Mouse (Mus musculus): ENCODE data around the gene Mmel1. TPM values are rescaled to one million over a fixed set of nuclear protein-coding genes. Genes with fewer than 3 reads are reported as not detected.

Mmel1 gene
- 0.13 and 0.37 TPM in 2 replicates for polyA plus RNA-seq (2014; fragmentation: Nextera tagmentation; extraction: Ambion mirVana)

GRCm38 (mm10) chr4:154869440-154869839 is at the start of gene Mmel1:
Mmel1 (plus strand) TSS chr4:154869585.
- Histone ChIP-seq H3K27me3 (replicated peaks; ENCODE audit: control insufficient read depth, insufficient read depth, low read length) (peaks cover 2% of the 10 kb centered on the region; the same call in 1 of the 2 replicates), H3K36me3 (ENCODE audit: control insufficient read depth, insufficient read depth, low read length) (no peaks in the 10 kb centered on the region), H3K27ac (ENCODE audit: low read depth, low read length) (no peak within 1 kb of the TSS), H3K9ac (ENCODE audit: low read length) (no peak within 1 kb of the TSS), H3K4me2 (ENCODE audit: low read length) (no peak within 1 kb of the TSS), H3K9me3 (replicated peaks; ENCODE audit: control insufficient read depth, low read length) (no peaks in the 10 kb centered on the region), H3K4me1 (ENCODE audit: control insufficient read depth, insufficient read depth, low read length) (0 out of 2 replicates have a peak, but pooled peaks cover 3% of the 10 kb centered on the region), H3K4me3 (ENCODE audit: low read depth, low read length) (no peak within 1 kb of the TSS)
- WGBS = 88% methylated on average over 7 of the region's 7 CpGs
- ATAC-seq (no peak), DNase-seq (ENCODE audit: low spot score) (no peak)

- 33% methylated on average over 6 of the region's 6 CpGs for WGBS
- Histone ChIP-seq H3K4me3 (ENCODE audit: low read depth, low read length) (no peak overlapping the region), H3K27me3 (replicated peaks; ENCODE audit: control insufficient read depth, insufficient read depth, low read length) (peaks cover 9% of the 10 kb centered on the region; the same call in 1 of the 2 replicates), H3K36me3 (ENCODE audit: control insufficient read depth, insufficient read depth, low read length) (no peaks in the 10 kb centered on the region), H3K27ac (ENCODE audit: low read depth, low read length) (no peak overlapping the region), H3K9ac (ENCODE audit: low read length) (no peak overlapping the region), H3K9me3 (replicated peaks; ENCODE audit: control insufficient read depth, low read length) (no peaks in the 10 kb centered on the region), H3K4me1 (ENCODE audit: control insufficient read depth, insufficient read depth, low read length) (no peaks in the 10 kb centered on the region), H3K4me2 (ENCODE audit: low read length) (no peak overlapping the region)
- ATAC-seq = peak; percentile 44; the same call in 1 of the 2 replicates
- peak; percentile 75 for DNase-seq (ENCODE audit: low spot score)
Measured at GRCm38 (mm10) chr4:154825662-154826061, 43.7 kb upstream of the Mmel1 start.

GRCm38 (mm10) chr4:154826224-154826623 is 43.2 kb upstream of the Mmel1 start:
- Histone ChIP-seq H3K4me2 (ENCODE audit: low read length) (no peak overlapping the region), H3K4me1 (ENCODE audit: control insufficient read depth, insufficient read depth, low read length) (no peaks in the 10 kb centered on the region), H3K9me3 (replicated peaks; ENCODE audit: control insufficient read depth, low read length) (no peaks in the 10 kb centered on the region), H3K4me3 (ENCODE audit: low read depth, low read length) (no peak overlapping the region), H3K9ac (ENCODE audit: low read length) (no peak overlapping the region), H3K27me3 (replicated peaks; ENCODE audit: control insufficient read depth, insufficient read depth, low read length) (peaks cover 15% of the 10 kb centered on the region), H3K36me3 (ENCODE audit: control insufficient read depth, insufficient read depth, low read length) (no peaks in the 10 kb centered on the region), H3K27ac (ENCODE audit: low read depth, low read length) (no peak overlapping the region)
- DNase-seq (ENCODE audit: low spot score) (no peak), ATAC-seq (no peak)
- WGBS = 51% methylated on average over 7 of the region's 7 CpGs

GRCm38 (mm10) chr4:154827181-154827580 is 42.2 kb upstream of the Mmel1 start:
- Histone ChIP-seq H3K4me3 (ENCODE audit: low read depth, low read length) (no peak overlapping the region), H3K9me3 (replicated peaks; ENCODE audit: control insufficient read depth, low read length) (no peaks in the 10 kb centered on the region), H3K27ac (ENCODE audit: low read depth, low read length) (no peak overlapping the region), H3K27me3 (replicated peaks; ENCODE audit: control insufficient read depth, insufficient read depth, low read length) (peaks cover 18% of the 10 kb centered on the region), H3K4me1 (ENCODE audit: control insufficient read depth, insufficient read depth, low read length) (no peaks in the 10 kb centered on the region; the same call in 1 of the 2 replicates), H3K9ac (ENCODE audit: low read length) (no peak overlapping the region), H3K4me2 (ENCODE audit: low read length) (no peak overlapping the region), H3K36me3 (ENCODE audit: control insufficient read depth, insufficient read depth, low read length) (no peaks in the 10 kb centered on the region)
- WGBS = 85% methylated on average over 7 of the region's 7 CpGs
- no peak for DNase-seq (ENCODE audit: low spot score)
- no peak for ATAC-seq

GRCm38 (mm10) chr4:154827861-154828610 is 41.3 kb upstream of the Mmel1 start:
- DNase-seq (ENCODE audit: low spot score) (no peak), ATAC-seq (no peak)
- Histone ChIP-seq H3K4me1 (ENCODE audit: control insufficient read depth, insufficient read depth, low read length) (no peaks in the 10 kb centered on the region; the same call in 1 of the 2 replicates), H3K4me2 (ENCODE audit: low read length) (no peak overlapping the region), H3K36me3 (ENCODE audit: control insufficient read depth, insufficient read depth, low read length) (no peaks in the 10 kb centered on the region), H3K27me3 (replicated peaks; ENCODE audit: control insufficient read depth, insufficient read depth, low read length) (peaks cover 19% of the 10 kb centered on the region), H3K4me3 (ENCODE audit: low read depth, low read length) (no peak overlapping the region), H3K9me3 (replicated peaks; ENCODE audit: control insufficient read depth, low read length) (no peaks in the 10 kb centered on the region), H3K9ac (ENCODE audit: low read length) (no peak overlapping the region), H3K27ac (ENCODE audit: low read depth, low read length) (no peak overlapping the region)
- WGBS = 39% methylated on average over 10 of the region's 10 CpGs

- Histone ChIP-seq H3K27ac (ENCODE audit: low read depth, low read length) (no peak overlapping the region), H3K4me3 (ENCODE audit: low read depth, low read length) (no peak overlapping the region), H3K4me1 (ENCODE audit: control insufficient read depth, insufficient read depth, low read length) (no peaks in the 10 kb centered on the region; the same call in 1 of the 2 replicates), H3K9me3 (replicated peaks; ENCODE audit: control insufficient read depth, low read length) (no peaks in the 10 kb centered on the region), H3K9ac (ENCODE audit: low read length) (no peak overlapping the region), H3K27me3 (replicated peaks; ENCODE audit: control insufficient read depth, insufficient read depth, low read length) (peaks cover 39% of the 10 kb centered on the region), H3K36me3 (ENCODE audit: control insufficient read depth, insufficient read depth, low read length) (no peaks in the 10 kb centered on the region), H3K4me2 (ENCODE audit: low read length) (no peak overlapping the region)
- DNase-seq (ENCODE audit: low spot score) = peak; percentile 68
- peak; percentile 26; the same call in 1 of the 2 replicates for ATAC-seq
- WGBS = 12% methylated on average over 9 of the region's 9 CpGs
Measured at GRCm38 (mm10) chr4:154831915-154832573, 37.3 kb upstream of the Mmel1 start.

GRCm38 (mm10) chr4:154836183-154836915 is 33.0 kb upstream of the Mmel1 start:
- no peak overlapping the region for H3K4me3 ChIP-seq (ENCODE audit: low read depth, low read length)
- ATAC-seq (no peak), DNase-seq (ENCODE audit: low spot score) (no peak)
- H3K4me1 ChIP-seq (ENCODE audit: control insufficient read depth, insufficient read depth, low read length) = no peaks in the 10 kb centered on the region; the same call in 1 of the 2 replicates
- H3K27me3 ChIP-seq (replicated peaks; ENCODE audit: control insufficient read depth, insufficient read depth, low read length) = peaks cover 43% of the 10 kb centered on the region
- H3K4me2 ChIP-seq (ENCODE audit: low read length) = no peak overlapping the region
- H3K9ac ChIP-seq (ENCODE audit: low read length) = no peak overlapping the region
- no peaks in the 10 kb centered on the region for H3K36me3 ChIP-seq (ENCODE audit: control insufficient read depth, insufficient read depth, low read length)
- H3K27ac ChIP-seq (ENCODE audit: low read depth, low read length) = no peak overlapping the region
- WGBS = 54% methylated on average over 7 of the region's 7 CpGs
- H3K9me3 ChIP-seq (replicated peaks; ENCODE audit: control insufficient read depth, low read length) = no peaks in the 10 kb centered on the region

GRCm38 (mm10) chr4:154837170-154837569 is 32.2 kb upstream of the Mmel1 start, which contains the start of gene Ttc34:
Ttc34 (plus strand) TSS chr4:154837459.
- Histone ChIP-seq H3K9ac (ENCODE audit: low read length) (no peak within 1 kb of the TSS), H3K27ac (ENCODE audit: low read depth, low read length) (no peak within 1 kb of the TSS), H3K4me1 (ENCODE audit: control insufficient read depth, insufficient read depth, low read length) (no peaks in the 10 kb centered on the region; the same call in 1 of the 2 replicates), H3K4me3 (ENCODE audit: low read depth, low read length) (no peak within 1 kb of the TSS), H3K36me3 (ENCODE audit: control insufficient read depth, insufficient read depth, low read length) (no peaks in the 10 kb centered on the region), H3K4me2 (ENCODE audit: low read length) (no peak within 1 kb of the TSS), H3K27me3 (replicated peaks; ENCODE audit: control insufficient read depth, insufficient read depth, low read length) (peaks cover 40% of the 10 kb centered on the region), H3K9me3 (replicated peaks; ENCODE audit: control insufficient read depth, low read length) (no peaks in the 10 kb centered on the region)
- ATAC-seq (no peak), DNase-seq (ENCODE audit: low spot score) (no peak)
- 53% methylated on average over 2 of the region's 2 CpGs for WGBS
